Mouse (Mus musculus): ENCODE measurements at regions not wholly inside any gene's neighbourhood (a gene's known extent, or its start where the extent isn't known, plus 50 kb on each side); places are given as distances from the start of the nearest gene placed in this dataset.
"Not testable (repeated sequence)": the region's sequence is repeated elsewhere in the genome, so short reads cannot be mapped to it uniquely, and the experiment has no call there.

DNA sequence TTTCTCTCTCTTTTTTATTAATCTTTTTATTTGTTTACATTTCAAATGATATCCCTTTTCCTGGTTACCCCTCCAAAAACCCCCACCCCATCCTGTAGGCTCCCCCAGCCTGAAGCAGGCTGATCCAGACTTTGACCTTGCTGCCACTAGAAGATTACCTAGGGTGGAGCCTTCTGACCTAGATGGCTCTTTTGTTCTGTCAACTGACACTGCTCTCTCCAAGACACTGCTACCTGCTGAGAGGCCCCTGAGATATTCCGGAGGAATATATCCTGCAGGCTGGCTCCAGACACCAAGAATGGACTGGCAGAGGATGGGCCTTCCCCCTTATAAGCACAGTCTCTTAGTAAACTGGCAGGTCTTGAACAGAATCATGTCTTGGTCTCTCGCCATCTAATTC lies 135.0 kb upstream of the Cadps start:
- not testable (repeated sequence) for TF ChIP-seq POLR2A (IDR thresholded peaks at IDR 0.05; ENCODE audit: insufficient read depth, low read depth, low read length); CTCF (IDR thresholded peaks at IDR 0.05)
